Mouse (Mus musculus) bone marrow, adult 2 months (tissue): Measurements from ENCODE around the gene Pmm1.

Experiments
- CTCF ChIP-seq: fragments of 200-500 bp; IDR thresholded peaks from 2 replicates; pipeline ENCODE4 v1.5.1; 2011; ENCODE audit warnings: low read length, control low read depth; ENCODE audit not compliant: control insufficient read depth, insufficient read depth
- POLR2A ChIP-seq: fragments of 200-500 bp; IDR thresholded peaks from 2 replicates; pipeline ENCODE4 v1.6.1; 2011; ENCODE audit warnings: low read depth, mild to moderate bottlenecking, control low read depth, low read length, borderline replicate concordance; ENCODE audit not compliant: control insufficient read depth

DNA sequence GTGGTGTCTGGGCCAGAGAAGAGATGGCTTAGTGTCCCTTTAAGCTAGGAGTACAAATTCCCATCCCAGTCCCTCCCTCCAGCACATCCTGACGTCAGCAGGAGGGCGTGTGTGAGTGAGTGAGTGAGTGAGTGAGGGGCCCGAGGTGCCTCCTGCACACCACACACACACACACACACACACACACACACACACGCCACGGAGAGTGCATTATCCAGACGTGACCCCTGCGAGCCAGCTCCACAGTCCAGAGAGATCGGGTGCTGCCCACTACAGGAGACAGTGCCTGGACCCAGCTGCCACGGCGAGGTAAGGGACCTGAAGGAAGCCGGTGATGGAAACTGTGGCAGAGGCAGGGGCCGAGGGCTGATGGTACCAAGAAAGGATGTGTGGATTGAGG is 24.1 kb downstream of the Pmm1 start, which contains the start of gene Csdc2:
- TF ChIP-seq POLR2A (no peak), CTCF (no peak)
